Mouse (Mus musculus): ENCODE measurements around the gene Fpr3. TPM values are rescaled to one million over a fixed set of nuclear protein-coding genes. Genes with fewer than 3 reads are reported as not detected.
A peak's percentile ranks its signal among the peaks of the same experiment; 100 is the strongest.

Gene Fpr3
- not detected in 2 replicates for polyA plus RNA-seq (2012)

- TF ChIP-seq GATA1 (IDR thresholded peaks at IDR 0.05; ENCODE audit: low read length) = no peak
Observed at GRCm38 (mm10) chr17:17887774-17888248, at the start of gene Fpr3, which contains the start of gene Fpr2. TSS of gene Fpr3 (plus strand) at chr17:17887852. TSS of gene Fpr2 (plus strand) at chr17:17887824.

- TF ChIP-seq GATA1 (IDR thresholded peaks at IDR 0.05; ENCODE audit: low read length) = no peak
Observed at GRCm38 (mm10) chr17:17837919-17838701, 49.5 kb upstream of the Fpr3 start.

- TF ChIP-seq GATA1 (IDR thresholded peaks at IDR 0.05; ENCODE audit: low read length) = no peak
Observed at GRCm38 (mm10) chr17:17839276-17839675, 48.4 kb upstream of the Fpr3 start.

GRCm38 (mm10) chr17:17840796-17841195 lies 46.9 kb upstream of the Fpr3 start:
- no peak for TF ChIP-seq GATA1 (IDR thresholded peaks at IDR 0.05; ENCODE audit: low read length)

GRCm38 (mm10) chr17:17843534-17844261 lies 44.0 kb upstream of the Fpr3 start:
- TF ChIP-seq GATA1 (IDR thresholded peaks at IDR 0.05; ENCODE audit: low read length) = no peak

- TF ChIP-seq GATA1 (IDR thresholded peaks at IDR 0.05; ENCODE audit: low read length) = no peak
Observed at GRCm38 (mm10) chr17:17845187-17846027, 42.2 kb upstream of the Fpr3 start.

GRCm38 (mm10) chr17:17848988-17849387 lies 38.7 kb upstream of the Fpr3 start:
- peak; percentile 59 for TF ChIP-seq GATA1 (IDR thresholded peaks at IDR 0.05; ENCODE audit: low read length)

GRCm38 (mm10) chr17:17849906-17850712 lies 37.5 kb upstream of the Fpr3 start:
- no peak for TF ChIP-seq GATA1 (IDR thresholded peaks at IDR 0.05; ENCODE audit: low read length)

- TF ChIP-seq GATA1 (IDR thresholded peaks at IDR 0.05; ENCODE audit: low read length) = no peak
Observed at GRCm38 (mm10) chr17:17855064-17855838, 32.4 kb upstream of the Fpr3 start, which contains the start of gene Has1. TSS of gene Has1 (minus strand) at chr17:17855205.

GRCm38 (mm10) chr17:17856612-17857011 lies 31.0 kb upstream of the Fpr3 start:
- no peak for TF ChIP-seq GATA1 (IDR thresholded peaks at IDR 0.05; ENCODE audit: low read length)

GRCm38 (mm10) chr17:17857446-17857845 lies 30.2 kb upstream of the Fpr3 start:
- TF ChIP-seq GATA1 (IDR thresholded peaks at IDR 0.05; ENCODE audit: low read length) = no peak

GRCm38 (mm10) chr17:17860110-17860509 lies 27.5 kb upstream of the Fpr3 start:
- TF ChIP-seq GATA1 (IDR thresholded peaks at IDR 0.05; ENCODE audit: low read length) = no peak

GRCm38 (mm10) chr17:17862360-17862759 lies 25.3 kb upstream of the Fpr3 start:
- no peak for TF ChIP-seq GATA1 (IDR thresholded peaks at IDR 0.05; ENCODE audit: low read length)

GRCm38 (mm10) chr17:17865168-17865567 lies 22.5 kb upstream of the Fpr3 start:
- TF ChIP-seq GATA1 (IDR thresholded peaks at IDR 0.05; ENCODE audit: low read length) = no peak
